Mouse (Mus musculus) frontal cortex, postnatal 25 days (tissue): ENCODE results near the gene Inhbc.

Source experiments
- DNase-seq, 2 experiments: peaks; one replicate each; pipeline ENCODE4 v3.0.0; 2022; ENCODE audit warnings: low spot score in 2 of 2

Inhbc gene

GRCm38 (mm10) chr10:127369834-127370820 is at the start of gene Inhbc:
TSS of gene Inhbc (minus strand) at chr10:127370431.
- DNase-seq, result no peak

GRCm38 (mm10) chr10:127414141-127414540 is 43.9 kb upstream of the Inhbc start:
- no peak for DNase-seq

GRCm38 (mm10) chr10:127413585-127413984 is 43.4 kb upstream of the Inhbc start:
- no peak for DNase-seq

GRCm38 (mm10) chr10:127412776-127413175 is 42.5 kb upstream of the Inhbc start:
- no peak for DNase-seq

GRCm38 (mm10) chr10:127412101-127412500 is 41.9 kb upstream of the Inhbc start:
- no peak for DNase-seq

- DNase-seq, result no peak
Measured at GRCm38 (mm10) chr10:127407391-127407790, 37.2 kb upstream of the Inhbc start.

- DNase-seq, result no peak
Measured at GRCm38 (mm10) chr10:127404701-127405100, 34.5 kb upstream of the Inhbc start.

GRCm38 (mm10) chr10:127391774-127392173 is 21.5 kb upstream of the Inhbc start:
- DNase-seq, result no peak

GRCm38 (mm10) chr10:127381743-127382134 is 11.5 kb upstream of the Inhbc start:
- no peak for DNase-seq

GRCm38 (mm10) chr10:127380767-127381742 is 10.8 kb upstream of the Inhbc start:
- peak in 1 of 2 experiments; percentile 14 for DNase-seq

GRCm38 (mm10) chr10:127380251-127380691 is 10.0 kb upstream of the Inhbc start, which contains the start of gene R3hdm2:
TSS of gene R3hdm2 (plus strand) at chr10:127380327.
- DNase-seq, result peak; percentile 67 to 80

- DNase-seq, result no peak
Measured at GRCm38 (mm10) chr10:127379654-127380053, 9.4 kb upstream of the Inhbc start.

- DNase-seq, result no peak
Measured at GRCm38 (mm10) chr10:127377700-127378099, 7.5 kb upstream of the Inhbc start.

GRCm38 (mm10) chr10:127371023-127371422 is 792 bp upstream of the Inhbc start:
- no peak for DNase-seq

GRCm38 (mm10) chr10:127368273-127368672 is 2.0 kb downstream of the Inhbc start:
- DNase-seq, result no peak

GRCm38 (mm10) chr10:127367116-127367515 is 3.1 kb downstream of the Inhbc start:
- no peak for DNase-seq

- DNase-seq, result no peak
Measured at GRCm38 (mm10) chr10:127360714-127361113, 9.5 kb downstream of the Inhbc start.

- DNase-seq, result no peak
Measured at GRCm38 (mm10) chr10:127355336-127355735, 14.9 kb downstream of the Inhbc start.

- peak; percentile 44 to 62 for DNase-seq
Measured at GRCm38 (mm10) chr10:127353909-127354895, 16.0 kb downstream of the Inhbc start, which contains the start of gene Inhbe. TSS of gene Inhbe (minus strand) at chr10:127354411.

GRCm38 (mm10) chr10:127352766-127353165 is 17.5 kb downstream of the Inhbc start:
- DNase-seq, result no peak

- DNase-seq, result no peak
Measured at GRCm38 (mm10) chr10:127352187-127352586, 18.0 kb downstream of the Inhbc start.
